Mouse (Mus musculus): ENCODE measurements around the gene Tnfrsf1b.
A peak's percentile ranks its signal among the peaks of the same experiment; 100 is the strongest.

The Tnfrsf1b gene

DNA sequence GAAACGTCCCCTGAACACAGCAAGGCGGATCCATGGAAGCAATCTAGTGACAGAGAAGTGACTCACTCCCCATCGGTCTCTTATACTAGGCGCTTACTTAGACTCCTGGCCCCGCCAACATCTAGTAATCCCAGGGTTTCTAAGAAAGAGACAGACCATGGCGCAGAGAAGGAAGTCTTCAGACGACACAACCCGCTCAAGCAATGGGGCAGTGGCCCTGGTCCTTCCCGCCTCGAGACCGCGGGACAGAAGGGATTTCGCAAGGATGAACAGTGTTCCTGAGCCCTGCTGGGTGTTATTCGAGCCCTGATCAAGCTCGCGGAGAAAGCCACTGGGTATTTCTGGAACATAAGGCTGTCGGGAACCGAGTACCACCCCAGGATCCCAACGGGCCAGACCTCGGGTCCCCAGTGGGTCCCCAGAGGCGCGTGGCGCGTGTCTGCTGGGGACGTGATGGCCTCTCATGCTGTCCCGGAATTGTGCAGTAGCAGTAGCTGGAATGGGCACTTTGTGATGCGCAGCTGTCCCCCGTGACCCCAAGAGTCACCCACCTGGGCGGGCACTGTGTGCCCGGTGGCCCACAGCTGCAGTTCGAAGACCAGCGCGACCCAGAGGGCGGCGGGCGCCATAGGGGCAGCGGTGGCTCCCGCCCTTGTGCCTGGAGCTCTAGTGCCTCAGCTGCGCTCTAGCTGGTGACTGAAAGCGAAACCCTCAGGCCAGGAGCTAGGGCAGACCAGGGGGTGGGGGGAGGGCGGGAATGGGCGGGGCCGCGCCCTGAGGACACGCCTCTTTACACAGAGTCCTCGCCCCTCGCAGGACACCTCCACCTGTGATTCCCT, at the start of gene Tnfrsf1b:
Tnfrsf1b (minus strand) TSS at position 698 of the 839 bp plus-strand sequence.
- DNase-seq, result peak; percentile 75

GRCm38 (mm10) chr4:145295589-145296300, 49.1 kb upstream of the Tnfrsf1b start:
- peak; percentile 68 for DNase-seq

DNA sequence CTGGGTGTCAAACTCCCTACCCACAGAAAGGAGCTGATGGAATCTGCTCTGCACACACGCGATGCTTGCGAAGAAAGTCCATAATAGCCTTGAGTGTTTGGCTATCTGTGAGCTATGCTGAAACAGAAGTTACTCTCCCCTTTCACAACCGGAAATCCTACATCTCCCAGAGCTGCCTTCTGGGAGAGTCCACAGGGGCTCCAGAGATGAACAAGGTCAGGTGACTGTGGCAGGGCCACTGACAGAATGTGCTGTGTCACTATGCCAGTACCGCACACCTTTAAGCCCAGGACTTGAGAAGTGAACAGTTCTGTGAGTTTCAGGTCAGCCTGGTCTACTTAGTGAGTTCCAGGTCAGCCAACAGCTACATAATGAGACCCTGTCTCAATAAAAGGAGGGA, 47.9 kb upstream of the Tnfrsf1b start:
- DNase-seq, result no peak

DNA sequence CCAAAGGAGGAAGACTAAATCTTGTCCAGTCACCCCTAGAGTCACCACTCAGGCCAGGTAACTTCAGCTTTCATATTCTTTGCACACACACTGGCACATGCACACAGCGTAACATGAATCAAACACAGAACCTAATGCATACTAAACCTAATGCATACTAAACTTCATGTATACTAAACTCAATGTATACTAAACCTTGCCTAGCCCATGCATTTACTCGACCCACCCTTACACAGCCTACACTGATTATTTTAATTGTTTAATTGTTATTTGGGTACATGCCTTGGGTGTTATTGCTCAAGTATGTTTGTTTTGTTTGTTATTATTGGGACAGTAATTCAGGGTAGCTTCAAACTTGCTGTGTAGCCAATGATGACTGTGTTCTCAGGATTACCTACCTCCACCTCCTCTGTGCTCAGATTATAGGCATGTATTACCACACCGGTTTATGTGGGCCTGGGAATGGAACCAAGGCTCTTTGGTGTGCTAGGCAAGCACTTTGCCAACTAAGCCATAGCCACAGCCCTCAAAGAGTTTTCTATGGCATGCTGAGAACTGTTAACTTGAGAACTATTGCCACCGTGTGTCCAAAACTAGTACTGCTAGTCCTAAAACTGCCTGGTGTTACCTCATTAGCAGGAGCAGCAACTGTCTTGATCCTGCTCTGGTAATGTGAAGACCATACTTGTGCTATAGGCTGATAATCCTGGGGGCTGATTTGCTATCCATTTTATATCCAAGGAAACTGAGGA, 39.9 kb upstream of the Tnfrsf1b start:
- peak; percentile 92 for DNase-seq

DNA sequence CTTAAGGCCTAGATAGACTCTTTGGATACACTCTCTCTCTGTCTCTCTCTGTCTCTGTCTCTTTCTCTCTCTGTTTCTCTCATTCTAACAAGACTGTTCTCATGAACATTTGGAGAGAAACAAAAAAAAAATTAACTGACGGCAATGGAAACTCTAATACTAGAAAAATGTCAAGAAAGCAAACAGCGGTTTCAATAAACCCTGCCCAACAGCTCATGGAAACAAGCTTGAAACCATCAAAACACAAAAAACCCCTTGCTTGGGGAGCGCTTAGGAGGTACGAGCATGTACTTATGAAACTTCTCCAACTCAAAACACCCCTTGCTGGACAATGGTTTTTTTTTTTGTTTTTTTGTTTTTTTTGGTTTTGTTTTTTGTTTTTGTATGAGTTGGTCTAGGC, 38.0 kb upstream of the Tnfrsf1b start:
- DNase-seq, result no peak

GRCm38 (mm10) chr4:145283441-145283840, 36.8 kb upstream of the Tnfrsf1b start:
- no peak for DNase-seq

DNA sequence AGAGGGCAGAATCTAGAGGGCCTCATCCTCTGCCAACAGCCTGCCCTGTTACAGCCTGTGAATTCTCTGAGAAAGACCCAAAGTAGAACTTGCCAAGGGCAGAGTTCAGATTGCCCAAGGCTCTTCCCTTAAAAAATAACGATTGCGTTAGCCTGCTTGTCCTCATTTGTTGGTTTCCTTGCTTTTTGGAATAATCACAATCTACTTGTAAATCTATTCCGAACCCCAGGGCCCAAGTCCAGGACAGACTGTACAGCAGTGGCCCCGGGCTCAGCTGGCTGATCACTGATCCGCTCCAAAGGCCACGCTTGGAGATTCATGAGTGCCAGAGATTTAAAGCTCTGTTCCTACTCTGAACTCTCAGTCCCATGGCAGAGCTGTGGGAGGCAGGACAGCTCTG, 34.3 kb upstream of the Tnfrsf1b start:
- DNase-seq, result peak; percentile 71

GRCm38 (mm10) chr4:145278724-145279370, 32.2 kb upstream of the Tnfrsf1b start:
- peak; percentile 30 for DNase-seq

- no peak for DNase-seq
Observed at GRCm38 (mm10) chr4:145278231-145278630, 31.6 kb upstream of the Tnfrsf1b start.

- peak; percentile 36 for DNase-seq
Observed at GRCm38 (mm10) chr4:145276368-145277249, 29.9 kb upstream of the Tnfrsf1b start.

GRCm38 (mm10) chr4:145274887-145275286, 28.2 kb upstream of the Tnfrsf1b start:
- no peak for DNase-seq

GRCm38 (mm10) chr4:145273923-145274322, 27.3 kb upstream of the Tnfrsf1b start:
- no peak for DNase-seq

DNA sequence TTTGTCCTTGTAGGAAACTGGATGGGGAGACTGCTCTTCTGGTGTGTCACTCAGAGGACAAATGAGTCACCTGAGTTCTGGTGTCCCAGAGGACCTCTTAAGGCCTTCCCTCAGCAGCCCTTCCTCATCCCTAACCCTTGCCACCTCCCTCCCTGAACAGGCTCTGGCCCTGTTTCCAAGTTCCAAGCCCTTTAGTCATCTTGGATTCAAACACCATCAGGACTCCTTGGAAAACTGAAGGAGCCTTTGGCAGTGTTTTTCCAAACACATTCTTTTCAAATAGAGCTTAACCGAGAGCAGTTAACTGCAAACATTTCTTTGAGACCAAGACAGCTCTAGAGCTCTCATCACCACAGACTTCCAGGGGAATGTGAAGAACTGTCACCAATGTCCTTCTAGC, 26.1 kb upstream of the Tnfrsf1b start:
- peak; percentile 56 for DNase-seq

DNA sequence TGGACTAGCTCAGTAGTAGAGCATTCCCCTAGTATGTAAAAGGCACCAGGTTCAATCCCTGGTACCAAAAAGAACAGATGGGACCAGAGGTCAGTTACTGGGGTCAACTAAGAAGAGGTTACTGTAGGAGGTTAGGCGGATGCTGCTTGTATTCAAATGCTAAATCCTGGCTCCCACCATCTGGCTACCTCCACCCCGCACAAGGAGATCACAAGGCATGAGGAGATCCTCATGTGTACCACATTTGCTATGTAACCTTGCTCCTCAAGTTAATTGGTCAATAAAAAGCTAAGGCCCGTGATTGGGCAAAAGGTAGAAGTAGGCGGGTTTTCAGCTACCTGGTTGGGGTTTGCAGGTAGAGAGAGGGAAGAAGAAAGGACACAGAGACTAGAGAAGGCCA, 25.0 kb upstream of the Tnfrsf1b start:
- DNase-seq, result no peak

DNA sequence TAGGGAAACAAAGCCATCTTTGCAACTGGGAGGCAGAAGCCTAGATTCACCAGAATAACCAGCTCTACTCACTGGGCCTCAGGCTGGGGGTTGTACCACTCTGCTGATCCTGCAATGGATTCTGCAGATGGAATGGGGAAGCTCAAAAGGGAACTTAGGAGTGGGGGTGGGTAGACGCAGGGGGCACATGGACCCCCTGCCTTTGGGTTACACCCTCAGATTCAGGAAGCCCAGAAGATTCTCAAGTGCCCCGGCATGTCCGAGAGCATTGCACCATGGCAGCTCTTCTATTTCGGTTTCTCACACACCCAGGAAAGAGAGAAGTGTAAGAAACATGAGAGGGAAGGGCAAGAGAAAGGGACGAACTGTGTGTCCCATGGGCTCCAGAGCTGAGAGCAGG, 23.5 kb upstream of the Tnfrsf1b start:
- peak; percentile 46 for DNase-seq

GRCm38 (mm10) chr4:145267631-145268110, 21.0 kb upstream of the Tnfrsf1b start:
- peak; percentile 73 for DNase-seq

DNA sequence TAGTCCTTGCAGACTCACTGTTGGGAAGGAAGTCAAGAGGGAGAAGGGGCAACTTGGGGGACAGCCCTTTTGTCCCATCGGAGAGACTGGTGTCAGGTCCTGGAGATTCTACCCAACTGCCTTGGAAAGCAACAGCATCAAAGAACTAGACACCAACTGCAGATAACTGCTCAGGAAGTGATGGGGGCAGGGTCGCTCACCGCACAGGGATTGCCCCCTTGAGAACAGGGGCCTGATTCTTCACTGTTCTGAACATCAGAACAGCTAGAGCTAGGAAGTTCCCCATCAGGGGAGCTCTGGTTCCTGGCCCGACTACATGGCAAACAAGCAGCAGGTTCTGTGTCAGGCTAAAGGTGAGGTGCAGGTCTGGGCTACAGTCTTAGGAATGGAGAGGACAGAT, 19.8 kb upstream of the Tnfrsf1b start:
- DNase-seq, result no peak

GRCm38 (mm10) chr4:145264761-145265160, 18.1 kb upstream of the Tnfrsf1b start:
- no peak for DNase-seq

DNA sequence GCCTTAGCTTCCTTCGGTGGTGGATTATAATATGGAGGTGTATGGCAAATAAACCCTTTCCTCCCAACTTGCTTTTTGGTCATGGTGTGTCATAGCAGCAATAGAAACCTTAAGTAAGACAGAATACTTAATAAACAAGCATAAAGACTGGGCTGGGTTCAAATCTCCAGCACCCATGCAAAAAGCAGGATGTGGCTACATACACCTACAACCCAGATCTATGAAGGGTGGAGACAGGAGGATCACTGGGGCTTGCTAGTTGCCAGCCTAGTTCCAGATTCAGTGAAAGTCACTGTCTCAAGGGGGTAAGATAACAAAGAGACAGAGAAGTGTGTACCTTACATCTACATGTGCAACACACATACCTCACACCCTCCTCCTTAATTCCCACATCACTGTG, 16.9 kb upstream of the Tnfrsf1b start:
- DNase-seq, result no peak

DNA sequence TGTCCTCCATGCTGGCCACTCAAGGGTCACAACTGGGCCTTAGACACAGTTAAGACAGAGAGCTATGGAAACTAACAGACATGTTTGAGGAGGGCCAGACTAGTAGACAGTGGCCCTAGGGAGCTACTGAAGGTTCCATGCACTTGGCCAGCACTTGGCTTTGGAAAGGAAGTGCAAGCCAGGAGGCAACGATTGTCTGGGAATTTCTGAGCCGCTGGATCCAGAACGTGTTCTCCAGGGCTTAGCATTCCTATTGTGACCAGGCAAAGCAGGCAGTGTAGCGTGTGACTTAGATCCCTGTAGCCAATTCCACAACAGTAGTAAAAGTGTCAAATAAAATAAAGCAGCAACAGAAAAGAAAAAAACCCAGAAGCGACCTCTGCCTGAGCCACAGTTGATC, 14.1 kb upstream of the Tnfrsf1b start:
- no peak for DNase-seq

DNA sequence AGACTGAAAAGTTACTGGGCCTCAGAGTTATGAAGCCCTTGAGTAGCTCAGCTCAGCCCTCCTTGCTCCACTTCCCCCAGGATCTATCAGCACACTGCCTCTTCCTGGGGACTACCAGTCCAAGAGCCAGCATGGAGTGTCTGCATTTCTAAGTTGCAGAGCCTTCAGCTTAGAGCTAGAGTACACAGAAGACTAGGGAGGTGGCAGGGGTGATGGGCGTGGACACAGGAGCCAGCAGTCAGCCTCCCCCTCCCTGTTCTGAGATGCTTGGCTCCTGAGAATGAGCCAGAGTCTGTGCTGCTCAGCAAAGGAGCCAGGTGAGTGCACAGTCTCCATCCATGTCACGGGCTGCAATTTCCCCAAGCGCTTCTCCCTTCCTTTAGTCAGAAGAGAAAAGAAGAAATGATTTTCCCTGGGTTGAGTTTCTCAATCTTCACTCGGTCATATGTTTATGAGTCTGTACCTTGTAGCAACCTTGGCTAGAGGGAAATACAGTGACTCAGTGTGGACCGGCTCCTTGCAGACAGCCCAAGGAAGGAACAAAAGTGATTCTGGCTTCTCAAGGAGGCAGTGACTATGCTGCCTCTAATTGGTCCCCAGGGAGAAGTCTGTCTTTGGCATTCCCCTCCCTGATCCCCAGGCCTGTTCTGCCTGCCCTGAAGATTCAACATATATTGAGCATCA, 11.2 kb upstream of the Tnfrsf1b start:
- DNase-seq, result peak; percentile 35

Measured in lung, postnatal 36 days (tissue).